Mouse (Mus musculus): ENCODE data around the gene Efna4.

Efna4 gene

GRCm38 (mm10) chr3:89305105-89305504 is 32.7 kb downstream of the Efna4 start:
- DNase-seq (ENCODE audit: low read depth), result no peak

DNA sequence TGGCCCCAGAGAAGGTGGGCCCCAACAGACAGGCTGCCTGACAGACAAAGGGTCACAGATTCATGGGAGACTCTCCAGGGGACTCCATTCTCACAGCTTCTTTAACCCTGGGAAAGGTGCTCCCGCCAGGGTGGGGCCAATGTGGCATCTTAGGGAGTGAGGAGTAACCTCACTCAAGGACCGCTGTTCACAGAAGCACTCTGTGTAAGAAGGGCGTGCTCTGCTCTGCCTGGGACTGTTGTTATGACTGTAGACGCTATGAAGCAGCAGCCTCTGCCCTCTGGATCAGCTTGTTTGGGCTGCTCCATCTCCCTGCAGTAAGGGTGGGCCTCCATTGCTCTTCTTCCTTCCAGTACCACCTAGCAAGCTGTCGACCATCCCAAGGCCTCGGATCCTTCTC is 33.4 kb downstream of the Efna4 start:
- DNase-seq (ENCODE audit: low read depth), result no peak

- DNase-seq (ENCODE audit: low read depth), result no peak
These were observed 37.3 kb downstream of the Efna4 start for GRCm38 (mm10) chr3:89300514-89300913.

DNA sequence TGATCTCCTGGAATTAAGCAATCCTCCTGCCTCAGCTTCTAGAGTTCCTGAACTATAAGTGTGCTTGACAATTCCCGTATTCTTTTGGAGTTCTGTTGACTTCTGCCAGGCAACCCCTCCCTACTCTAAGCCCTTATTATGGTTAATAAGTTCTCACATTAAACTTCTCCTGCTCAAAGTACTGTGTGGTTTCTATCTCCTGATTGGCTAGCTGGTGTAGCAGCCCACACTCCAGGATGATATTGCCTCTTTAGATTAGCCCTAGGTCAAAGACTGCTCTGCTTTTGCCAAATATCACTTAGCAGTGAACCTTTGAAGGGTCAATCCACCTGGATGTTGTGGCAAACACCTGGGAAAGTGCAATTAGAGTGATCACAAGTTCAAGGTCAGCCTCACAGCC is 37.8 kb downstream of the Efna4 start:
- DNase-seq (ENCODE audit: low read depth), result no peak

- DNase-seq (ENCODE audit: low read depth), result peak; percentile 67
These were observed 38.3 kb downstream of the Efna4 start for GRCm38 (mm10) chr3:89299499-89299898.

- no peak for DNase-seq (ENCODE audit: low read depth)
These were observed 38.9 kb downstream of the Efna4 start for GRCm38 (mm10) chr3:89298908-89299307.

- DNase-seq (ENCODE audit: low read depth), result no peak
These were observed 40.9 kb downstream of the Efna4 start for GRCm38 (mm10) chr3:89296761-89297396.

DNA sequence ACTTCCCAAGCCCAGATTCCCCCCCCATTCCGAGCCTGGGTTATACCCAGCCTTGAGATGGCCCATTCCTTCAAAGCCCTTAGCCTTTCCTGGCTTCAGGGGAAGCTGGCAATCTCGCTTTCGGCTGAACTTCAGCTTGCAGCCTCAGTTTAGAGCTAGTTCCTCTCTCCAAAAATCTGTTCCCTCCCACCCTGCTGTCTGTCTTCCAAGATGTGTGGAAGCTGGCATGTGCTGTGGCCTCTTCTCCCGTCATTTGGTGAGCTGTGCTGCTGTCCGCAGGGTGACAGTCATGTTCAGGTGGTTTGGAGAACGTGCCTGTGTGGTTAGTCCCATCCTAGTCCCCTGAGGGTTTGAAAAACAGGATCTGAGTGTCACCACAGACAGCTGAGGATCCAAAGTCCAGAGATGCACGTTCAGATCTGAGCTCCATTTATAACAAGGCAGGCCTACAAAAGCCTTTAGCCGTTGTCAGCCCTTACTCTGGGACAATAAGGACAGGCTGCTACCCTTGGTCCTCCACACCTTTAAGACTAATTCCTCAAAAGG is 42.1 kb downstream of the Efna4 start:
- DNase-seq (ENCODE audit: low read depth), result no peak

GRCm38 (mm10) chr3:89294195-89294594 is 43.6 kb downstream of the Efna4 start:
- no peak for DNase-seq (ENCODE audit: low read depth)

DNA sequence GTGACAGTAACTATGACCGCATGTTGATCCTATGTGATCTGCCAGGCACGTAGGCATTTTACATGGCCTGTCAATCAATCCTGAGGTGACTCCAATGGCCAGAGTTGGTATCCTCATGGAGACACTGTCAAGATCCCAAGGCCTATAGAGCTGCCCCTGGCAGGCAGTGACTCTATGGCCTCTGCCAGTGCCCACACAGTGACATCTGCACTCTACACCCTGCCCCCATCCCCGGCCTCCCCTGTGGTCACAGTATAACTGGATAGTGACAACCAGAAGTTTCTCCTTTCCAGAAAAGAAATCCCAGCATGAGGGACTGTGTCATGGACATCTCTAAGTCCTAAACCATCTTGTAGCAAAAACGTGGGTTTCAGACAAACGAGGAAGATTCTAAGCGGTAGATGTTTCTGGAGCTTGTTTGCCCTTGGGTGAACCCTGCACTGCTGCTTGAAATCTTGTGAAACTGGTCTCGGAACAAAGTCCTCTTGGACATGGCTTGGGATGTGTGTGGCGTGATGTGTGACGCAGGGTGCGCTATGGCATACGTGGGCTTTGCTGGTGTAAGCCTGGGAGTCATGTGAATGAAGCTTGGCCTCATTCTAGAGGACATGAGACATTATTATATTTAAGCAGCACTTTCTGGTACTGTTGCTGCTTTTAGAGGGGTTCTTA is 44.4 kb downstream of the Efna4 start:
- DNase-seq (ENCODE audit: low read depth), result no peak

GRCm38 (mm10) chr3:89292303-89292702 is 45.5 kb downstream of the Efna4 start:
- DNase-seq (ENCODE audit: low read depth), result no peak

GRCm38 (mm10) chr3:89291874-89292273 is 46.0 kb downstream of the Efna4 start:
- no peak for DNase-seq (ENCODE audit: low read depth)

- DNase-seq (ENCODE audit: low read depth), result no peak
These were observed 49.3 kb downstream of the Efna4 start for GRCm38 (mm10) chr3:89288503-89288928.

GRCm38 (mm10) chr3:89287286-89287685 is 50.5 kb downstream of the Efna4 start:
- DNase-seq (ENCODE audit: low read depth), result no peak

- no peak for DNase-seq (ENCODE audit: low read depth)
These were observed 52.3 kb downstream of the Efna4 start for GRCm38 (mm10) chr3:89285526-89285925.

DNA sequence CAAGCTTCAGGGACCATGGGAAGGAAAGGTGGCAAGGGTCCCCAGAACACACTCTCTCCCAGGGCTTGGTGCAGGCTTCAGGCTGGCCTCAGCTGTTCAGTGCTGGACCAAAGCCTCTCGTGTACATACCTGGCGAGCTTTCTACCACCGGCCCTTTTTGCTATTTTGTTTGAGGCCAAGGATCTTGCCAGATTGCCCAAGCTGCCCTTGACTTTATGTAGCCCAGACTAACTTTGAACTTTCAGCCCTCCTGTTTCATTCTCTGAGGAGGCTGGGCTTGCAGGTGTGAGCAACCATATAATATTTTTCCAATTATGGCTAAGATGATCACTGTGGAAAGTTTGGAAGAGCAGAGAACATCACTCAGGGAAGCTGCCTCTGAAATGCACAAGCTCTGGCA is 53.6 kb downstream of the Efna4 start:
- no peak for DNase-seq (ENCODE audit: low read depth)

All from naive thymus-derived CD4-positive, alpha-beta T cell, adult 2 months (primary cell).